Mouse (Mus musculus) lung, postnatal 0 days (tissue): Measurements from ENCODE around the gene Slc35g2.

Source experiments
- CTCF ChIP-seq: IDR thresholded peaks from 2 replicates; pipeline ENCODE4 v1.5.1; 2016; ENCODE audit warnings: antibody characterized with exemption, mild to moderate bottlenecking
- EP300 ChIP-seq: IDR thresholded peaks from 2 replicates; pipeline ENCODE4 v1.6.1; 2016; ENCODE audit warnings: antibody characterized with exemption, mild to moderate bottlenecking, control low read depth

DNA sequence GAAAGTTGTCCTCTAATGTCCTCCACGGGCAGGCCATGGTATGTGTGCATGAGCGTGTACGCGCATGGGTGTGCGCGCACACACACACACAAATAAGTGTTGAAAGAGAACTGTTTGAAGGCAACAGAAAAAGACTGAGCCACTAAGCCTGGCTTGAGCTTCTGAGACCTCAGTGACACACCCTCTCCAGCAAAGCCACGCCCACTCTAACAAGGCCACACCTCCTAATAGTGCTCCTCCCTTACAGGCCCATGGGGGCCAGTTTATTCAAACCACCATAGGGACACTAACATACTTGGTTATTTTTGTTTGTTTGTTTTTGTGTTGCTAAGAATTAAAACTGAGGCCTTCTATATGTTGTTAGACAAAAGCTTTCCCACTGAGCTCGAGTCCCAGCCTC lies 25.4 kb upstream of the Slc35g2 start:
- TF ChIP-seq EP300 (no peak), CTCF (no peak)
